Mouse (Mus musculus): Measurements from ENCODE around the gene Otop2. TPM values are rescaled to one million over a fixed set of nuclear protein-coding genes. Genes with fewer than 3 reads are reported as not detected.

Gene Otop2
- polyA plus RNA-seq, 1 experiment from 2014 or later, result not detected

DNA sequence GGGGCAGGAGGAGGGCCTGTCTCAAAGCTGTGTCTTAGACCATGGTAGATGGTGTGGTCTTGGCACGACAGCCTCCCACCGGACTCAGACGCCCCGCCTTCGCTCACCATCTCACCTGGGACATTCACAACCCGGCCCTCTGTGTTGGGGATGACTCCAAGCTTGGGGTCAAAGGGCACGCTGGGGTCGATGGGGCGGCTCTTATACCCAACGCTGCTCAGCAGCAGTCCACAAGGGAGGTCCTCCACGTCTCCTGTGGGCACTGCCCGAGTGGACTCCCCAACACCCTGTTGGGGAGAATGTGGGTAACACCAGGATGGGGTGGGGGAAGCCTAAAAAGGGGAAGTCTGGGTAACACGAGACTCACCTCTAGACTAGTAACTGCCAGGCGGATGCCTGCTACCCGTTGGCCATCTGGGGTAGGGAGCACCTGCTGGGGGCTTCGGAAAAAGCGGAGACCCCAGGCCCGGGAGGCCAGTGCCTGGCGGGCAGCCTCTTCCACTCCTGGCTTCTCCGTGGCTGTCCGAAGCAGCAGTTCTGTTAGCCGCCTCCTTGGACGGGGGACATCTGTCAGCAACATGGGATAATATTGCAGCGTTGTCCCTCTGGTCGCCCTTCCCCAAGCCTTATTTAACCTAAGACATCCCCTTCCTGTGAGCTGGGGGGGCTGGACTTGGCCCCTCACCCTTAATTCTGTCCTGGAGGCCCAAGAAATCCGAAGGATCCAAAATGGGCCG, 37.5 kb upstream of the Otop2 start:
- peaks cover 72% of the 10 kb centered on the region for H3K27me3 ChIP-seq (replicated peaks)
- peaks cover 28% of the 10 kb centered on the region for H3K4me1 ChIP-seq

DNA sequence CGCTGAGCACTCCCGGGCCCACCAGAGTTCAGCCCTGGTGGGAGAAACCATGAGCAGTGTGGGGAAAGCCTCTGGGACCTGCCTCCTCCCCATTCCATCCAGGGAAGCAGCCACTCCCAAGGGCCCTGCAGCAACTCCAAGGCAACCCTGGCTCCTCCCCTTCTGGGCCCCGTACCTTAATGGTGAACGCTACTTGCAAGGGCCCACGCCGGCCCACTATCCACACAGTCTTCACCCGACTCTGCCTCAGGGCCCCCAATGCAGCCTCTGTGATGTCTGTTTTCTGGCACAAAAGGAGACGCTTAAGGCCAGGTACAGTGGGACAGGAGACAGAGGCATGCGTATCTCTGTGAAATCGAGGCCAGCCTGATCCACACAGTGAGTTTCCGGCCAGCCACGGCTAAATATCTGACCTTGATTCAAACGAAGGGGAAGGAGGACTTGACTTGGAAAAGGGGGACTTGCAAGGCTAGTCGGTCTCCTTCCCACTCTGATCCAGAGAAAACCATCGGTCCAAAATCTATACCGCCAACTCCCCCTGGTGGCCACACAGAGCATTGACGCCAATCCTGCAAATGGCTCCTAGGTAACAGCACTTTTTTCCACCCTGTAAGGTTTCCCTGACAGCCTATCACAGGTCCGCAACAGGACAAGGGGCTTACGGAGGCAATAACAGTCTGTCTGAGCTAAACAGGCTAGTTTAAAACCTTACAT, 36.7 kb upstream of the Otop2 start:
- H3K27me3 ChIP-seq (replicated peaks), result peaks cover 64% of the 10 kb centered on the region

More for the DNA sequence above, 37.5 kb upstream of the Otop2 start:
- no peaks in the 10 kb centered on the region for H3K9me3 ChIP-seq
- no peak overlapping the region for H3K27ac ChIP-seq (replicated peaks)
- no peak overlapping the region for H3K9ac ChIP-seq
- ATAC-seq (ENCODE audit: extremely low read depth, insufficient number of reproducible peaks, low FRiP score, low TSS enrichment), result no peak
- 86% methylated on average over 27 of the region's 27 CpGs for WGBS
- H3K4me2 ChIP-seq, result no peak overlapping the region
- H3K36me3 ChIP-seq, result peaks cover 26% of the 10 kb centered on the region
- H3K4me3 ChIP-seq, result no peak overlapping the region

DNA sequence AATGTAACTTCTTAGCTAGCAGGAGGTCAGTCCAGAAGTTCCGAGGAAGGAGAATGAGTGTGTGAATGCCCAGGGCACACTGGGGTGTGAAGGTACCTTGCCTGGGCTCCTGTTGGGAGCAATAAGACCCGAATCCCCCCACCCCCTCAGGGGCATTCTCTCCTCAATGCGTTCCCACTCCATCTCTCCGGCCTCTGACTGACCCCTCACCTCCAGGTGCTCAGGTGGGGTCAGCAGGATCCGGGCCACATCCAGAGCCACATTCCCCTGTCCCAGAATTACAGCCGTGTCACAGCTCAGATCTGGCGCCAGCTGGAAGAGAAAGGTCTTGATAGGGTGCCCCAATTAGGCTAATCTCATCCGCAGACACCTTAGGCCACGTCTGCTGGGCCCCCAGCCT, 35.9 kb upstream of the Otop2 start:
- WGBS, result 65% methylated on average over 9 of the region's 9 CpGs
- ATAC-seq (ENCODE audit: extremely low read depth, insufficient number of reproducible peaks, low FRiP score, low TSS enrichment), result no peak
- no peak overlapping the region for H3K9ac ChIP-seq
- peaks cover 56% of the 10 kb centered on the region for H3K27me3 ChIP-seq (replicated peaks)
- peaks cover 24% of the 10 kb centered on the region for H3K4me1 ChIP-seq
- no peak overlapping the region for H3K27ac ChIP-seq (replicated peaks)
- no peak overlapping the region for H3K4me2 ChIP-seq
- H3K36me3 ChIP-seq, result peaks cover 26% of the 10 kb centered on the region
- H3K9me3 ChIP-seq, result no peaks in the 10 kb centered on the region
- H3K4me3 ChIP-seq, result no peak overlapping the region

More for the DNA sequence above, 36.7 kb upstream of the Otop2 start:
- H3K9ac ChIP-seq, result peak overlapping the region; percentile 12; the same call in 1 of the 2 replicates
- H3K36me3 ChIP-seq, result peaks cover 26% of the 10 kb centered on the region
- no peak overlapping the region for H3K4me3 ChIP-seq
- peaks cover 24% of the 10 kb centered on the region for H3K4me1 ChIP-seq
- no peaks in the 10 kb centered on the region for H3K9me3 ChIP-seq
- no peak for ATAC-seq (ENCODE audit: extremely low read depth, insufficient number of reproducible peaks, low FRiP score, low TSS enrichment)
- WGBS, result 26% methylated on average over 19 of the region's 19 CpGs
- H3K27ac ChIP-seq (replicated peaks), result no peak overlapping the region
- 0 out of 2 replicates have a peak overlapping the region, but pooled peaks have one; percentile 13 for H3K4me2 ChIP-seq

DNA sequence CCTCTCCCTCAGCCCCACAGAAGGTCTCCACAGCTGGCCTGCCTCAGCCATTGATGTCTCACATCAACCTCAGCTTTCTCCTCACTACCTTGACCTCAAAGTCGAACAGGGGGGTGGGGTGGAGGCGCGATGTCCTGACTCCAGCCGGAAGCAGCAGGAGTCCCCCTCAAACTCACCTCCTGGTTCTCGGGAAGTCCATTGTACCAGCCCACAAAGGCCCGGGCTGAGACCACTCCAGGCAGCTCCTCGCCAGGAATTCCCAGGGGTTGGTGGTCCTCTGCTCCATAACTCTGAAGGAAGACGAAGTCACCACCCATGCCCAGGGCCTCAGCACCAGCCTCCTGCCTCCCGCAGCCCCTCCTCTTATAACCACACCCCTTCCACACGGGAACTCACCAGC, 35.5 kb upstream of the Otop2 start:
- Histone ChIP-seq H3K27ac (replicated peaks) (no peak overlapping the region), H3K9ac (no peak overlapping the region), H3K36me3 (peaks cover 26% of the 10 kb centered on the region), H3K4me2 (no peak overlapping the region), H3K27me3 (replicated peaks) (peaks cover 52% of the 10 kb centered on the region), H3K9me3 (no peaks in the 10 kb centered on the region), H3K4me3 (no peak overlapping the region), H3K4me1 (peaks cover 24% of the 10 kb centered on the region)
- no peak for ATAC-seq (ENCODE audit: extremely low read depth, insufficient number of reproducible peaks, low FRiP score, low TSS enrichment)
- 69% methylated on average over 10 of the region's 10 CpGs for WGBS

DNA sequence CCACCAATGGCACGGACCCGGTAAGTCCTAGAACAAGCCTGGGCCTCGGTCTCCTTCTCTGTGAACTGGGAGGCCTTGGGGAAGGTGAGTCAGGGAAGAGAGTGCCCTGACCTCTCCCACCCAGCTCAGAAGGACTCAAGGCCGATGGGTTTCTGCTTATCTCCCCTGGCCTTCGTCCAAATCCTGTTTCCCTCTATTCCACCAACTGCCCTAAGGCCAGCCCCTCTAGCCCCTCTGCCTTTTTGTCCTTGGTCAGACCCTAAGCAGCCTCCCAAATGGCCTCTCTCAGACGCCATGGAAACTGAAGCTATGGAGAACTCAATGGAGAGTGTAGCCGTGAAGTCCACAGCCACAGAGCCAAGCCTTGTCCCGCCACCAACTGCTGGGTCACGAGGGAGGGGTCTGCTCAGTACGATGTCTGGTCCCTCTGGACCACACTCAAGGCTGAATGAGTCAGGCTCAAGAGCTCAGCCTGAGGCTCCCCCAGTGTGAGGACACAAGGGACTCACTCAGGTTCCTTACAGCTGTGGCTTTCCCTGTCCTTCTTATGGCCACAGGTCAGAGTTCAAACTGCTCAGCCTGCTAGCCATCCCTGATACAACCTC, 34.0 kb upstream of the Otop2 start:
- Histone ChIP-seq H3K27me3 (replicated peaks) (peaks cover 37% of the 10 kb centered on the region), H3K9ac (no peak overlapping the region), H3K4me3 (no peak overlapping the region), H3K27ac (replicated peaks) (no peak overlapping the region), H3K4me1 (peaks cover 18% of the 10 kb centered on the region), H3K9me3 (no peaks in the 10 kb centered on the region), H3K36me3 (peaks cover 24% of the 10 kb centered on the region), H3K4me2 (no peak overlapping the region)
- WGBS, result 61% methylated on average over 10 of the region's 10 CpGs
- ATAC-seq (ENCODE audit: extremely low read depth, insufficient number of reproducible peaks, low FRiP score, low TSS enrichment), result no peak

DNA sequence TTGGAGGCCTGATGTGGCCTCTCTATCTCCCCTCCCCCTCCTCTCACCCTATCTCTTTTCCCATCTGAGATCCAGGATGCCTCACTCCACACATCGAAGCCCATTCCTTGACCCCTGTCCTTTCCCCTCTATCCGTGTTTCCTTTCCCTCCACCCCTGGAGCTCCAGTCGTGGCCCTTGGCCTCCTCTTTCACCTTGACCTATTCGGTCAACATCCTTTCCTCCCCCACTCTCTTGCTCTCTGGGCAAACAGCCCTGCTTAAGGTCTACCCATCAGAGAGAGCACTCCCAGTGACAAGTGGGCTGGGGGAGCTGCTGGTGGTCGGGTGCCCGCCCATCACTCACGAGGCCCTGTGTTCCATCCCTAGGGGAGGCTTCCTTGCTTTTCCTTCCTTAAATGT, 33.2 kb upstream of the Otop2 start:
- no peak overlapping the region for H3K4me3 ChIP-seq
- peaks cover 20% of the 10 kb centered on the region for H3K4me1 ChIP-seq
- H3K4me2 ChIP-seq, result no peak overlapping the region
- peaks cover 17% of the 10 kb centered on the region for H3K36me3 ChIP-seq
- WGBS, result 56% methylated on average over 7 of the region's 7 CpGs
- H3K27me3 ChIP-seq (replicated peaks), result peaks cover 29% of the 10 kb centered on the region
- H3K9me3 ChIP-seq, result no peaks in the 10 kb centered on the region
- no peak for ATAC-seq (ENCODE audit: extremely low read depth, insufficient number of reproducible peaks, low FRiP score, low TSS enrichment)
- no peak overlapping the region for H3K27ac ChIP-seq (replicated peaks)
- H3K9ac ChIP-seq, result no peak overlapping the region

DNA sequence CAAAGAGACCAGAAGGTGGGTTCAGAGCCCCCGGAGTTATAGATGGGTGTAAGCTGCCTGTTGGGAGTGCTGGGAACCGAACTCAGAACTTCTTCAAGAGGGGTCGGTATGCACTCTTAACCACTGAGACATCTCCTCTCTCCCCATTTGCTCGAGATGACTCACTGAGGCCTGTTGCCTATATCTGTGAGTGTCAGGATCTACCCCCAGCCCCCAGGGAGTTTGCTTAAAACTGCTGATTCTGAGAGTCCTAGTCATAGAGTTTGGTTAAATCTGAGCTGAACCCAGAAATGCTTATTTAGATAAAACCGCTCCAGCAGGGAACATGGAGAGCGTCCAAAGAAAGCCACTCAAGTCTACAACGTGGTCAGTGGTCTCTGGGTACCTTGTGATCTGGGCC, 32.8 kb upstream of the Otop2 start:
- H3K27ac ChIP-seq (replicated peaks), result no peak overlapping the region
- H3K4me1 ChIP-seq, result peaks cover 20% of the 10 kb centered on the region
- WGBS, result 75% methylated on average over 7 of the region's 7 CpGs
- ATAC-seq (ENCODE audit: extremely low read depth, insufficient number of reproducible peaks, low FRiP score, low TSS enrichment), result no peak
- no peak overlapping the region for H3K4me2 ChIP-seq
- H3K9ac ChIP-seq, result no peak overlapping the region
- H3K36me3 ChIP-seq, result peaks cover 12% of the 10 kb centered on the region
- H3K27me3 ChIP-seq (replicated peaks), result peaks cover 25% of the 10 kb centered on the region
- no peak overlapping the region for H3K4me3 ChIP-seq
- no peaks in the 10 kb centered on the region for H3K9me3 ChIP-seq

DNA sequence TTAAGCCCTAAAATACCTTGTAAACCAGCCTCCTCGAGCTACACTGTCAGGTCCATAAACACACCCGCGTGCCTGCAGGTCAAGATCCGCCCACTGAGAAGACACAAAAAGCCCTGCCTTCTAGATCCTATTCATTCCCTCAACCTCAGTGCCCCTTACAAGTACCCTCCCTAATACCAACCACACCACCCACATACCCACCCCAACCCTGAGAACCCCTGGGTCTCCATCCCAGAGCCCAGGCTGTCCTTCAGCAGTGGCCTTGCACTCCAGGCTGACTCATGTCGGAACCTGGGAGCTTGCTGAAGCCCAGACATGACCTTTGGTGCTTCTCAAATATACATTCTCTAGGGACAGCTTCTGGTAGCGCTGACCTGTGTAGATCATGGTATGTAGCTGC, 32.2 kb upstream of the Otop2 start:
- no peaks in the 10 kb centered on the region for H3K9me3 ChIP-seq
- H3K4me2 ChIP-seq, result no peak overlapping the region
- no peak overlapping the region for H3K27ac ChIP-seq (replicated peaks)
- H3K9ac ChIP-seq, result no peak overlapping the region
- WGBS, result 92% methylated on average over 6 of the region's 6 CpGs
- peaks cover 20% of the 10 kb centered on the region for H3K4me1 ChIP-seq
- no peak for ATAC-seq (ENCODE audit: extremely low read depth, insufficient number of reproducible peaks, low FRiP score, low TSS enrichment)
- H3K36me3 ChIP-seq, result 0 out of 2 replicates have a peak, but pooled peaks cover 6% of the 10 kb centered on the region
- no peak overlapping the region for H3K4me3 ChIP-seq
- H3K27me3 ChIP-seq (replicated peaks), result peaks cover 19% of the 10 kb centered on the region; the same call in 1 of the 2 replicates

DNA sequence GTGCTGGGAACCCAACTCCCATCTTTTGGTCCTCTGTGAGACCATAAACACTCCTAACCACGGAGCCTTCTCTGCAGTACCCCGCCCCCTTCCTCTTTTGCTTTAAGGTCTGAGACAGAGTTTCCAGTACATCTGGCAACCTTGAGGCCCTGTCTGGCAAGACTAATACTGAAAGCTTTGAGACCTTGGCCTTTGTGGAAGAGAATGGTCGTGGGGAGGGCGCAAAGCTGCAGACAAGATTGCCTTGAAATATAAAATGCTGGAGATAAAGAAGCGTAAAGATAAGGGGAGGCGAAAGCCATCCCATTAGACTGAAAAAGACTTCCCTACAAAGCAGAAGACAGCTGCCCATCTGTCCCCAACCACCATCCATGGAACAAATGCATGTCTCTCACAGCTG, 31.5 kb upstream of the Otop2 start:
- H3K9me3 ChIP-seq, result no peaks in the 10 kb centered on the region
- peak overlapping the region; percentile 96 for H3K4me2 ChIP-seq
- 0 out of 2 replicates have a peak, but pooled peaks cover 5% of the 10 kb centered on the region for H3K36me3 ChIP-seq
- peak overlapping the region; percentile 70; the same call in 1 of the 2 replicates for H3K4me3 ChIP-seq
- 70% methylated on average over 6 of the region's 6 CpGs for WGBS
- ATAC-seq (ENCODE audit: extremely low read depth, insufficient number of reproducible peaks, low FRiP score, low TSS enrichment), result no peak
- peaks cover 20% of the 10 kb centered on the region for H3K4me1 ChIP-seq
- H3K27me3 ChIP-seq (replicated peaks), result peaks cover 13% of the 10 kb centered on the region; the same call in 1 of the 2 replicates
- H3K9ac ChIP-seq, result 0 out of 2 replicates have a peak overlapping the region, but pooled peaks have one; percentile 91
- H3K27ac ChIP-seq (replicated peaks), result no peak overlapping the region

DNA sequence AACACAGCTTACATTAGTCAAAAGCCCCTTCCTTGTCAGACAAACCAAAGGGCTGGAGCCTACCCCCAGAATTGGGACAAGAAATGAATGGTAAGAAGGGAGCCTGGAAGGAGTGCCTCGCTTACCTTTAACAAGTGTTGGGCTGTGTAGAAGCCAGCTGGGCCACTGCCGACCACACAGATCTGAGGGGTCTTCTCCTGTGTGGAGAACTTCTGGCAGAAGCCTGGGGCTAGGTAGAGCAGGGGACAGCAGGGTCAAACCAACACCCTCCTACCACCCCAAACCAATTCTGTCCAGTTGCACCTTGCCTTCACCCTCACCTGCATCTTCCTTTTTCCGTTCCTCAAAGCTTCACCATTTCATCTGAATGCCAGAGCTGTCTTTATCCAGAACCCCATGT, 31.0 kb upstream of the Otop2 start:
- H3K27ac ChIP-seq (replicated peaks), result no peak overlapping the region
- WGBS, result 60% methylated on average over 3 of the region's 3 CpGs

More for the DNA sequence above, 31.0 kb upstream of the Otop2 start:
- H3K4me1 ChIP-seq, result peaks cover 20% of the 10 kb centered on the region
- no peak for ATAC-seq (ENCODE audit: extremely low read depth, insufficient number of reproducible peaks, low FRiP score, low TSS enrichment)
- H3K9ac ChIP-seq, result peak overlapping the region; percentile 91
- peak overlapping the region; percentile 70 for H3K4me3 ChIP-seq
- 0 out of 2 replicates have a peak, but pooled peaks cover 3% of the 10 kb centered on the region for H3K36me3 ChIP-seq
- no peaks in the 10 kb centered on the region for H3K9me3 ChIP-seq
- H3K27me3 ChIP-seq (replicated peaks), result peaks cover 13% of the 10 kb centered on the region; the same call in 1 of the 2 replicates
- peak overlapping the region; percentile 96 for H3K4me2 ChIP-seq
